Mouse (Mus musculus) Muller cell, postnatal 12 days (primary cell): ENCODE measurements at regions not wholly inside any gene's neighbourhood (a gene's known extent, or its start where the extent isn't known, plus 50 kb on each side); places are given as distances from the start of the nearest gene placed in this dataset.

Experiments
- DNase-seq: peaks from one replicate; pipeline ENCODE4 v3.0.0-alpha.2; 2015; ENCODE audit errors: inconsistent ontology term

DNA sequence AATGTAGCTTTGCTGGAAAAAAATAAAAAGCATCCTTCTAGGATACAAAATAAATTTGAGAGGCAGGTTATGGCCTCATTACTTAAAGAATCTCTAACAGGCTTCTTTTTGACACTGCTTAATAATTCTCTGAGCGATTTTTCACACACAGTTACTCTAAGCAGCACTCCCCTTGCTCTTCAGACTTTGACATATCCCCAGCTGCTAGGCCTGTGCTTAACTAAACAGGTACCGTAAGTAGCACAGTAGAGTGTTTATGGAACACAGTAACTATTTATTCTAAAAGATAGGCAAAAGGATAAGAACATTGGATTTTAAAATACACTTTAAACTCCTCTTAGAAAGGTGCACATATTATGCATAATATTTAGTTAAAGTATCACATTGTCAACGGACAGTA is 54.6 kb upstream of the Ell2 start:
- no peak for DNase-seq

DNA sequence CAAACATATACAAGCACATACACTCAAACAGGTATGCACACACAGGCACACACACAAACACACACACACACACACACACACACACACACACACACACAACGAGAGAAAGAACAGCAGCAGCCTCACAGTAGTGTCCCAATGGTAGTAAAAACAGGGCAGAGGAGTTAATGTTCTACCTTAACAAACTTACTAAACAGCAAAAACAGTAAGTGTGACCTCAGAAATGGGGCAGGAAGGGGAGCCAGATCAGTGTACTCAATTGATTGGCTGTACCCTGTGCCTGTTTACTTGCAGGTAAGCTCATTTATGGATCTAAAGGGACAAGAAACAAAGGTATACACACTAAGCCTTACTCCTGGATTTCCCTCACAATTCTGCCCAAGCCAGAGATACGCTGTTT is 53.6 kb upstream of the Ell2 start:
- DNase-seq, result no peak
